21 mouse cellular contexts compared by ENCODE assay signal in the genomic region with DNA sequence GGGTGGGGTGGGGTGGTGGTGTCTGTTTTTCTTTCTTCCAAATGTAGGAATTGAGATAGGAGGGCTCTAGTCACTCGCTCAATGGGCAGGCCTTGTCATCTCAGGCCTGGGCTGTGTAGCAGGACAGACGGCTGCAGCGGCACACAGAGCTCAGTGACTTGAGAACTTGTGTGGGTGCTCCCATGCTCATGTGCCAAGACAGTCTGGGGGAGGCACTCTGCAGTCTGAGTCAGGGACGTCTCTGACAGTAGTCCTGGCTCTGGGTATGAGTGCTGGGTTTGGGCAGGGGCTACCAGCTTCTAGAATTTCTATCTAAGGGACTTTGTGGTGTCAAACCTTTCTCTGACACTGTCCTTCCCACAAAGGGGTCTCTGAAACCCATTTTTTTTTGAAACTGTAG.
"Had no signal": no experiment of that assay in that cellular context is flagged by ENCODE, and none has a peak within 500 bp of the region (broad histone marks: within the 10 kb centered on the region; RNA-seq: fewer than 3 reads in every experiment).

No protein-coding gene starts in this region.

- H3K4me3 ChIP-seq: heart, embryonic 10.5 days; heart, embryonic 12.5 days; heart, embryonic 13.5 days; heart, embryonic 15.5 days; hindbrain, embryonic 10.5 days; hindbrain, embryonic 12.5 days; hindbrain, embryonic 13.5 days; hindbrain, embryonic 15.5 days; intestine, embryonic 15.5 days; kidney, embryonic 15.5 days; layer of hippocampus, adult 2 months; left cerebral cortex, adult 2 months had no signal

- H3K4me2 ChIP-seq: heart, embryonic 11.5 days; heart, embryonic 12.5 days; heart, embryonic 13.5 days; heart, embryonic 15.5 days; hindbrain, embryonic 12.5 days; hindbrain, embryonic 13.5 days; hindbrain, embryonic 14.5 days; hindbrain, embryonic 15.5 days; intestine, embryonic 15.5 days; kidney, embryonic 15.5 days had no signal

- H3K4me1 ChIP-seq: heart, embryonic 15.5 days; hindbrain, embryonic 13.5 days; intestine, embryonic 15.5 days; kidney, embryonic 15.5 days had no signal

- ATAC-seq: hindbrain, embryonic 16.5 days; hindbrain, postnatal 0 days; intestine, embryonic 15.5 days; intestine, embryonic 16.5 days; intestine, postnatal 0 days had no signal

- H3K36me3 ChIP-seq: heart, embryonic 10.5 days; heart, embryonic 12.5 days; heart, embryonic 13.5 days; heart, embryonic 15.5 days; hindbrain, embryonic 10.5 days; hindbrain, embryonic 12.5 days; hindbrain, embryonic 13.5 days; hindbrain, embryonic 15.5 days; intestine, embryonic 15.5 days; kidney, embryonic 15.5 days had no signal

- DNase-seq: kidney, adult 11 months; layer of hippocampus, adult 9-11 months had no signal

- H3K9me3 ChIP-seq: heart, embryonic 10.5 days; heart, embryonic 12.5 days; heart, embryonic 13.5 days; heart, embryonic 15.5 days; hindbrain, embryonic 10.5 days; hindbrain, embryonic 12.5 days; hindbrain, embryonic 13.5 days; hindbrain, embryonic 15.5 days; intestine, embryonic 15.5 days; kidney, embryonic 15.5 days had no signal

- H3K27me3 ChIP-seq: heart, embryonic 15.5 days; hindbrain, embryonic 12.5 days; hindbrain, embryonic 15.5 days; intestine, embryonic 15.5 days; kidney, embryonic 15.5 days had no signal

- H3K9ac ChIP-seq: heart, embryonic 12.5 days; heart, embryonic 13.5 days; heart, embryonic 15.5 days; hindbrain, embryonic 12.5 days; hindbrain, embryonic 13.5 days; hindbrain, embryonic 14.5 days; hindbrain, embryonic 15.5 days; intestine, embryonic 15.5 days; kidney, embryonic 15.5 days had no signal

- H3K27ac ChIP-seq: heart, embryonic 10.5 days; heart, embryonic 13.5 days; heart, embryonic 15.5 days; hindbrain, embryonic 10.5 days; hindbrain, embryonic 12.5 days; hindbrain, embryonic 13.5 days; hindbrain, embryonic 14.5 days; hindbrain, embryonic 15.5 days; hindbrain, postnatal 0 days; intestine, embryonic 15.5 days; kidney, embryonic 15.5 days; kidney, postnatal 0 days; layer of hippocampus, adult 2 months; left cerebral cortex, adult 2 months had no signal
